Mouse (Mus musculus): ENCODE results near the gene Notch4. TPM values are rescaled to one million over a fixed set of nuclear protein-coding genes. Genes with fewer than 3 reads are reported as not detected.

Gene Notch4
- polyA plus RNA-seq, 1 experiment from 2014 or later = 5.7 TPM

GRCm38 (mm10) chr17:34555483-34555882 is 8.6 kb upstream of the Notch4 start:
- Histone ChIP-seq H3K9me3 (replicated peaks) (no peaks in the 10 kb centered on the region), H3K27me3 (replicated peaks) (no peaks in the 10 kb centered on the region), H3K36me3 (no peaks in the 10 kb centered on the region), H3K4me3 (no peak overlapping the region), H3K27ac (ENCODE audit: poor library complexity, severe bottlenecking) (no peak overlapping the region), H3K9ac (no peak overlapping the region), H3K4me1 (replicated peaks) (no peaks in the 10 kb centered on the region), H3K4me2 (no peak overlapping the region)
- ATAC-seq (ENCODE audit: insufficient number of reproducible peaks, low FRiP score) = peak; percentile 61; the same call in 1 of the 2 replicates
- WGBS = 24% methylated on average over 5 of the region's 5 CpGs

- Histone ChIP-seq H3K27ac (ENCODE audit: poor library complexity, severe bottlenecking) (no peak overlapping the region), H3K4me1 (replicated peaks) (no peaks in the 10 kb centered on the region), H3K9ac (no peak overlapping the region), H3K4me2 (no peak overlapping the region), H3K36me3 (no peaks in the 10 kb centered on the region), H3K4me3 (no peak overlapping the region), H3K27me3 (replicated peaks) (no peaks in the 10 kb centered on the region), H3K9me3 (replicated peaks) (no peaks in the 10 kb centered on the region)
- ATAC-seq (ENCODE audit: insufficient number of reproducible peaks, low FRiP score) = no peak
- WGBS = 65% methylated on average over 8 of the region's 8 CpGs
Measured at GRCm38 (mm10) chr17:34556406-34556805, 7.7 kb upstream of the Notch4 start.

GRCm38 (mm10) chr17:34557411-34557810 is 6.7 kb upstream of the Notch4 start:
- H3K9ac ChIP-seq = no peak overlapping the region
- WGBS = 71% methylated on average over 11 of the region's 11 CpGs

GRCm38 (mm10) chr17:34559116-34559515 is 5.0 kb upstream of the Notch4 start:
- H3K4me1 ChIP-seq (replicated peaks) = peaks cover 4% of the 10 kb centered on the region
- 79% methylated on average over 7 of the region's 7 CpGs for WGBS
- ATAC-seq (ENCODE audit: insufficient number of reproducible peaks, low FRiP score) = no peak
- H3K9ac ChIP-seq = no peak overlapping the region
- no peaks in the 10 kb centered on the region for H3K9me3 ChIP-seq (replicated peaks)
- no peaks in the 10 kb centered on the region for H3K27me3 ChIP-seq (replicated peaks)
- H3K4me3 ChIP-seq = no peak overlapping the region
- no peak overlapping the region for H3K27ac ChIP-seq (ENCODE audit: poor library complexity, severe bottlenecking)
- no peaks in the 10 kb centered on the region for H3K36me3 ChIP-seq
- H3K4me2 ChIP-seq = no peak overlapping the region

More at GRCm38 (mm10) chr17:34557411-34557810, 6.7 kb upstream of the Notch4 start:
- no peaks in the 10 kb centered on the region for H3K9me3 ChIP-seq (replicated peaks)
- no peak for ATAC-seq (ENCODE audit: insufficient number of reproducible peaks, low FRiP score)
- no peaks in the 10 kb centered on the region for H3K4me1 ChIP-seq (replicated peaks)
- no peak overlapping the region for H3K4me2 ChIP-seq
- H3K36me3 ChIP-seq = no peaks in the 10 kb centered on the region
- no peak overlapping the region for H3K4me3 ChIP-seq
- no peak overlapping the region for H3K27ac ChIP-seq (ENCODE audit: poor library complexity, severe bottlenecking)
- no peaks in the 10 kb centered on the region for H3K27me3 ChIP-seq (replicated peaks)

GRCm38 (mm10) chr17:34559895-34560294 is 4.2 kb upstream of the Notch4 start:
- no peak for ATAC-seq (ENCODE audit: insufficient number of reproducible peaks, low FRiP score)
- Histone ChIP-seq H3K36me3 (no peaks in the 10 kb centered on the region), H3K9me3 (replicated peaks) (no peaks in the 10 kb centered on the region), H3K27me3 (replicated peaks) (no peaks in the 10 kb centered on the region), H3K4me1 (replicated peaks) (peaks cover 11% of the 10 kb centered on the region), H3K4me3 (no peak overlapping the region), H3K27ac (ENCODE audit: poor library complexity, severe bottlenecking) (no peak overlapping the region), H3K9ac (no peak overlapping the region), H3K4me2 (no peak overlapping the region)
- WGBS = 16% methylated on average over 15 of the region's 15 CpGs

GRCm38 (mm10) chr17:34560438-34560837 is 3.6 kb upstream of the Notch4 start:
- H3K4me2 ChIP-seq = no peak overlapping the region
- H3K4me1 ChIP-seq (replicated peaks) = peaks cover 12% of the 10 kb centered on the region
- H3K36me3 ChIP-seq = no peaks in the 10 kb centered on the region
- no peaks in the 10 kb centered on the region for H3K9me3 ChIP-seq (replicated peaks)
- 89% methylated on average over 6 of the region's 6 CpGs for WGBS
- no peak overlapping the region for H3K4me3 ChIP-seq
- no peaks in the 10 kb centered on the region for H3K27me3 ChIP-seq (replicated peaks)
- H3K9ac ChIP-seq = no peak overlapping the region
- ATAC-seq (ENCODE audit: insufficient number of reproducible peaks, low FRiP score) = no peak
- H3K27ac ChIP-seq (ENCODE audit: poor library complexity, severe bottlenecking) = no peak overlapping the region

- H3K36me3 ChIP-seq = no peaks in the 10 kb centered on the region
- H3K27ac ChIP-seq (ENCODE audit: poor library complexity, severe bottlenecking) = peak overlapping the region; percentile 10; the same call in 1 of the 2 replicates
- H3K27me3 ChIP-seq (replicated peaks) = no peaks in the 10 kb centered on the region
- peak overlapping the region; percentile 23; the same call in 1 of the 2 replicates for H3K4me2 ChIP-seq
- peaks cover 12% of the 10 kb centered on the region for H3K4me1 ChIP-seq (replicated peaks)
- H3K9ac ChIP-seq = no peak overlapping the region
- no peak overlapping the region for H3K4me3 ChIP-seq
- H3K9me3 ChIP-seq (replicated peaks) = no peaks in the 10 kb centered on the region
- 32% methylated on average over 8 of the region's 8 CpGs for WGBS
- no peak for ATAC-seq (ENCODE audit: insufficient number of reproducible peaks, low FRiP score)
Measured at GRCm38 (mm10) chr17:34561200-34561599, 2.9 kb upstream of the Notch4 start.

- no peaks in the 10 kb centered on the region for H3K9me3 ChIP-seq (replicated peaks)
- H3K4me3 ChIP-seq = no peak overlapping the region
- H3K4me1 ChIP-seq (replicated peaks) = peaks cover 12% of the 10 kb centered on the region
- H3K27me3 ChIP-seq (replicated peaks) = peaks cover 8% of the 10 kb centered on the region; the same call in 1 of the 2 replicates
- H3K9ac ChIP-seq = no peak overlapping the region
- no peaks in the 10 kb centered on the region for H3K36me3 ChIP-seq
- WGBS = 55% methylated on average over 3 of the region's 3 CpGs
- no peak overlapping the region for H3K27ac ChIP-seq (ENCODE audit: poor library complexity, severe bottlenecking)
- no peak for ATAC-seq (ENCODE audit: insufficient number of reproducible peaks, low FRiP score)
- no peak overlapping the region for H3K4me2 ChIP-seq
Measured at GRCm38 (mm10) chr17:34562595-34562994, 1.5 kb upstream of the Notch4 start.

- H3K4me1 ChIP-seq (replicated peaks) = peaks cover 12% of the 10 kb centered on the region
- peaks cover 11% of the 10 kb centered on the region for H3K27me3 ChIP-seq (replicated peaks)
- WGBS = 59% methylated on average over 11 of the region's 11 CpGs
- ATAC-seq (ENCODE audit: insufficient number of reproducible peaks, low FRiP score) = no peak
- H3K9ac ChIP-seq = no peak overlapping the region
- no peak overlapping the region for H3K4me2 ChIP-seq
- no peak overlapping the region for H3K27ac ChIP-seq (ENCODE audit: poor library complexity, severe bottlenecking)
- no peaks in the 10 kb centered on the region for H3K9me3 ChIP-seq (replicated peaks)
- no peak overlapping the region for H3K4me3 ChIP-seq
- no peaks in the 10 kb centered on the region for H3K36me3 ChIP-seq
Measured at GRCm38 (mm10) chr17:34563354-34563753, 714 bp upstream of the Notch4 start.

GRCm38 (mm10) chr17:34564796-34565195 is 728 bp downstream of the Notch4 start:
- Histone ChIP-seq H3K36me3 (no peaks in the 10 kb centered on the region), H3K4me2 (peak overlapping the region; percentile 62), H3K9me3 (replicated peaks) (no peaks in the 10 kb centered on the region), H3K27me3 (replicated peaks) (peaks cover 16% of the 10 kb centered on the region), H3K9ac (peak overlapping the region; percentile 55), H3K4me3 (peak overlapping the region; percentile 28), H3K4me1 (replicated peaks) (peaks cover 12% of the 10 kb centered on the region), H3K27ac (ENCODE audit: poor library complexity, severe bottlenecking) (peak overlapping the region; percentile 86)
- ATAC-seq (ENCODE audit: insufficient number of reproducible peaks, low FRiP score) = peak; percentile 60
- 21% methylated on average over 3 of the region's 3 CpGs for WGBS

- Histone ChIP-seq H3K36me3 (peaks cover 11% of the 10 kb centered on the region), H3K4me1 (replicated peaks) (peaks cover 12% of the 10 kb centered on the region), H3K4me3 (no peak overlapping the region), H3K27me3 (replicated peaks) (peaks cover 19% of the 10 kb centered on the region), H3K4me2 (no peak overlapping the region), H3K9ac (no peak overlapping the region), H3K27ac (ENCODE audit: poor library complexity, severe bottlenecking) (no peak overlapping the region), H3K9me3 (replicated peaks) (0 out of 2 replicates have a peak, but pooled peaks cover 3% of the 10 kb centered on the region)
- WGBS = 68% methylated on average over 9 of the region's 9 CpGs
- ATAC-seq (ENCODE audit: insufficient number of reproducible peaks, low FRiP score) = no peak
Measured at GRCm38 (mm10) chr17:34567311-34567710, 3.2 kb downstream of the Notch4 start.

- ATAC-seq (ENCODE audit: insufficient number of reproducible peaks, low FRiP score) = no peak
- Histone ChIP-seq H3K4me3 (no peak overlapping the region), H3K9ac (no peak overlapping the region), H3K27me3 (replicated peaks) (peaks cover 19% of the 10 kb centered on the region), H3K36me3 (peaks cover 11% of the 10 kb centered on the region), H3K27ac (ENCODE audit: poor library complexity, severe bottlenecking) (no peak overlapping the region), H3K4me2 (no peak overlapping the region), H3K4me1 (replicated peaks) (peaks cover 12% of the 10 kb centered on the region), H3K9me3 (replicated peaks) (0 out of 2 replicates have a peak, but pooled peaks cover 3% of the 10 kb centered on the region)
- 79% methylated on average over 13 of the region's 13 CpGs for WGBS
Measured at GRCm38 (mm10) chr17:34568421-34568820, 4.4 kb downstream of the Notch4 start.

All from heart, embryonic 12.5 days (tissue).